Mouse (Mus musculus): Measurements from ENCODE around the gene Smim24. TPM values are rescaled to one million over a fixed set of nuclear protein-coding genes. Genes with fewer than 3 reads are reported as not detected.

Gene Smim24
- total and polyA plus RNA-seq, 2 experiments from 2014 or later, result 1.1 to 1.5 TPM

- Histone ChIP-seq H3K9me3 (ENCODE audit: low read length) (no peaks in the 10 kb centered on the region), H3K4me2 (ENCODE audit: low read depth, low read length, poor library complexity, severe bottlenecking) (no peak overlapping the region), H3K36me3 (ENCODE audit: insufficient read depth, low read length) (no peaks in the 10 kb centered on the region), H3K27ac (ENCODE audit: low read depth, low read length) (peak overlapping the region; percentile 26; the same call in 1 of the 2 replicates), H3K4me3 (ENCODE audit: low read depth, low read length) (no peak overlapping the region), H3K27me3 (ENCODE audit: insufficient read depth, low read length) (no peaks in the 10 kb centered on the region), H3K4me1 (ENCODE audit: insufficient read depth, low read length) (peaks cover 13% of the 10 kb centered on the region; the same call in 1 of the 2 replicates), H3K9ac (replicated peaks; ENCODE audit: low read length, poor library complexity, severe bottlenecking) (no peak overlapping the region)
- no peak for ATAC-seq (ENCODE audit: low FRiP score)
- WGBS, result 60% methylated on average over 15 of the region's 15 CpGs
- no peak for TF ChIP-seq CTCF (IDR thresholded peaks at IDR 0.05)
- DNase-seq (ENCODE audit: low spot score), result no peak
These were observed 41.8 kb downstream of the Smim24 start for GRCm38 (mm10) chr10:81434361-81435263.

DNA sequence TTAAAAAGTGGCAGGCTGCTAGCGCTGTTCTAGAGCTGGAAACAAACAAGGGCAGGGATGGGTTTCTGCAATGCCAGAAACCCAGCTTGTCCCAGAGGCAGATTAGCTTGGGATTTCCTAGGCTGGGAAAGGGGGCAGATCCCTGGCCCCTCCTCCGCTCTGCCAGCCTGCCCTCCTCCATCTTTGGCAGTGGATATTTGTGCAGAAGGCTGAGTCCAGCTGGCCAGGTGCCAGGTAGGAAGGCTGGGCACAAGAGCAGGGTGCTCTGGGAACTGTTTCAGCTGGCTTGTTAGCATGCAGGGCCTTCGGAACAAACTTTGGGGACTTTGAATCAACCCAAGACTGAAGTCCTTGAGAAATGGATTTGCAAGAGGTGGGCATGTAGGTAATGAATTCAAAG is 42.6 kb downstream of the Smim24 start:
- Histone ChIP-seq H3K4me3 (ENCODE audit: low read depth, low read length) (no peak overlapping the region), H3K36me3 (ENCODE audit: insufficient read depth, low read length) (no peaks in the 10 kb centered on the region), H3K27me3 (ENCODE audit: insufficient read depth, low read length) (no peaks in the 10 kb centered on the region), H3K27ac (ENCODE audit: low read depth, low read length) (peak overlapping the region; percentile 26; the same call in 1 of the 2 replicates), H3K4me1 (ENCODE audit: insufficient read depth, low read length) (peaks cover 11% of the 10 kb centered on the region; the same call in 1 of the 2 replicates), H3K4me2 (ENCODE audit: low read depth, low read length, poor library complexity, severe bottlenecking) (no peak overlapping the region), H3K9me3 (ENCODE audit: low read length) (no peaks in the 10 kb centered on the region), H3K9ac (replicated peaks; ENCODE audit: low read length, poor library complexity, severe bottlenecking) (no peak overlapping the region)
- no peak for TF ChIP-seq CTCF (IDR thresholded peaks at IDR 0.05)
- ATAC-seq (ENCODE audit: low FRiP score) (no peak), DNase-seq (ENCODE audit: low spot score) (peak; percentile 88)
- WGBS, result 57% methylated on average over 3 of the region's 3 CpGs

DNA sequence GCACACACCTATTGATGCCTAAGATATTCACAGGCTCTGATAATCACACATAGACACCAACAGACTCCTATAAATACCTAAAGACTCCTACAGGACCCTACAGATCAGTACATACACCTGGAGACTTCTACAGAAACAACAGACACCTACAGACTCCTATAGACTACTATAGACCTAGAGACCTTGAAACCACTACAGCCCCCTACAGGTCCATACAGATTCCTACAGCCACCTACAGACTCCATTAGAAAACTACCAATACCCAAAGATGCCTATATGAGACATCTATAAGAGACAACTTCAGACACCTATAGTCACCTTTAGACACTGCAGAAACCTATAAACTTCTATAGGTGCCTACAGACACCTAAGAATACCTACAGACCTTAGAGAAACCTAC is 48.2 kb downstream of the Smim24 start:
- Histone ChIP-seq H3K4me3 (ENCODE audit: low read depth, low read length) (no peak overlapping the region), H3K4me2 (ENCODE audit: low read depth, low read length, poor library complexity, severe bottlenecking) (no peak overlapping the region), H3K27me3 (ENCODE audit: insufficient read depth, low read length) (no peaks in the 10 kb centered on the region; the same call in 1 of the 2 replicates), H3K9ac (replicated peaks; ENCODE audit: low read length, poor library complexity, severe bottlenecking) (no peak overlapping the region), H3K9me3 (ENCODE audit: low read length) (no peaks in the 10 kb centered on the region), H3K4me1 (ENCODE audit: insufficient read depth, low read length) (no peaks in the 10 kb centered on the region), H3K27ac (ENCODE audit: low read depth, low read length) (no peak overlapping the region), H3K36me3 (ENCODE audit: insufficient read depth, low read length) (no peaks in the 10 kb centered on the region)
- DNase-seq (ENCODE audit: low spot score) (no peak), ATAC-seq (ENCODE audit: low FRiP score) (no peak)
- TF ChIP-seq CTCF (IDR thresholded peaks at IDR 0.05), result peak; percentile 51

Small RNA genes within 50 kb of the gene (microRNA-seq; reads per million reads assigned to microRNA genes)
- gene Mir1191b (ENCODE audit: borderline number of aligned reads) (2.0 reads per million), gene Mir6913 (ENCODE audit: borderline number of aligned reads) (not detected)

Other genes with a start within 250 kb of the Smim24 start
Only the 30 nearest of the 34 such genes appear.
- gene Dapk3, start 210.0 kb upstream of the Smim24 start, total RNA-seq (2014; rRNA removed), result 56.7 and 88.8 TPM in 2 replicates
- gene Dapk3, start 210.0 kb upstream of the Smim24 start, polyA plus RNA-seq (2015; fragmentation: Nextera tagmentation; extraction: Ambion mirVana), result 59.1 and 60.9 TPM in 2 replicates
- gene 4930442H23Rik, start 209.2 kb upstream of the Smim24 start, total RNA-seq (2014; rRNA removed), result not detected in 2 replicates
- not detected in 2 replicates for gene 4930442H23Rik, start 209.2 kb upstream of the Smim24 start, polyA plus RNA-seq (2015; fragmentation: Nextera tagmentation; extraction: Ambion mirVana)
- gene Nmrk2, start 191.0 kb upstream of the Smim24 start, total RNA-seq (2014; rRNA removed), result not detected in 2 replicates
- 0.14 TPM in 1 of 2 replicates, not detected in the other for gene Nmrk2, start 191.0 kb upstream of the Smim24 start, polyA plus RNA-seq (2015; fragmentation: Nextera tagmentation; extraction: Ambion mirVana)
- gene Atcay, start 162.2 kb upstream of the Smim24 start, total RNA-seq (2014; rRNA removed), result 195 and 200 TPM in 2 replicates
- 91.4 and 94.1 TPM in 2 replicates for gene Atcay, start 162.2 kb upstream of the Smim24 start, polyA plus RNA-seq (2015; fragmentation: Nextera tagmentation; extraction: Ambion mirVana)
- gene Zfr2, start 159.9 kb upstream of the Smim24 start, total RNA-seq (2014; rRNA removed), result 61.3 and 70.2 TPM in 2 replicates
- 24.9 and 25.3 TPM in 2 replicates for gene Zfr2, start 159.9 kb upstream of the Smim24 start, polyA plus RNA-seq (2015; fragmentation: Nextera tagmentation; extraction: Ambion mirVana)
- gene Matk, start 140.1 kb upstream of the Smim24 start, total RNA-seq (2014; rRNA removed), result 110 and 114 TPM in 2 replicates
- gene Matk, start 140.1 kb upstream of the Smim24 start, polyA plus RNA-seq (2015; fragmentation: Nextera tagmentation; extraction: Ambion mirVana), result 96.9 and 108 TPM in 2 replicates
- 145 and 164 TPM in 2 replicates for gene Mrpl54, start 126.1 kb upstream of the Smim24 start, total RNA-seq (2014; rRNA removed)
- 162 and 179 TPM in 2 replicates for gene Mrpl54, start 126.1 kb upstream of the Smim24 start, polyA plus RNA-seq (2015; fragmentation: Nextera tagmentation; extraction: Ambion mirVana)
- 45.0 and 64.8 TPM in 2 replicates for gene Apba3, start 126.1 kb upstream of the Smim24 start, total RNA-seq (2014; rRNA removed)
- gene Apba3, start 126.1 kb upstream of the Smim24 start, polyA plus RNA-seq (2015; fragmentation: Nextera tagmentation; extraction: Ambion mirVana), result 25.0 and 25.2 TPM in 2 replicates
- 6.5 and 9.2 TPM in 2 replicates for gene Tjp3, start 101.5 kb upstream of the Smim24 start, total RNA-seq (2014; rRNA removed)
- gene Tjp3, start 101.5 kb upstream of the Smim24 start, polyA plus RNA-seq (2015; fragmentation: Nextera tagmentation; extraction: Ambion mirVana), result 5.1 and 6.3 TPM in 2 replicates
- 248 and 256 TPM in 2 replicates for gene Pip5k1c, start 100.1 kb upstream of the Smim24 start, total RNA-seq (2014; rRNA removed)
- gene Pip5k1c, start 100.1 kb upstream of the Smim24 start, polyA plus RNA-seq (2015; fragmentation: Nextera tagmentation; extraction: Ambion mirVana), result 125 and 129 TPM in 2 replicates
- gene Cactin, start 71.9 kb upstream of the Smim24 start, total RNA-seq (2014; rRNA removed), result 19.5 and 22.7 TPM in 2 replicates
- 18.4 and 20.2 TPM in 2 replicates for gene Cactin, start 71.9 kb upstream of the Smim24 start, polyA plus RNA-seq (2015; fragmentation: Nextera tagmentation; extraction: Ambion mirVana)
- gene Tbxa2r, start 64.3 kb upstream of the Smim24 start, total RNA-seq (2014; rRNA removed), result 4.3 and 7.0 TPM in 2 replicates
- 3.8 and 4.7 TPM in 2 replicates for gene Tbxa2r, start 64.3 kb upstream of the Smim24 start, polyA plus RNA-seq (2015; fragmentation: Nextera tagmentation; extraction: Ambion mirVana)
- gene Gipc3, start 49.8 kb upstream of the Smim24 start, total RNA-seq (2014; rRNA removed), result 0.09 and 0.16 TPM in 2 replicates
- not detected in 2 replicates for gene Gipc3, start 49.8 kb upstream of the Smim24 start, polyA plus RNA-seq (2015; fragmentation: Nextera tagmentation; extraction: Ambion mirVana)
- 9.6 and 12.6 TPM in 2 replicates for gene Hmg20b, start 42.6 kb upstream of the Smim24 start, total RNA-seq (2014; rRNA removed)
- gene Hmg20b, start 42.6 kb upstream of the Smim24 start, polyA plus RNA-seq (2015; fragmentation: Nextera tagmentation; extraction: Ambion mirVana), result 23.4 and 24.5 TPM in 2 replicates
- 31.9 and 40.6 TPM in 2 replicates for gene Mfsd12, start 35.6 kb upstream of the Smim24 start, total RNA-seq (2014; rRNA removed)
- 13.6 and 15.4 TPM in 2 replicates for gene Mfsd12, start 35.6 kb upstream of the Smim24 start, polyA plus RNA-seq (2015; fragmentation: Nextera tagmentation; extraction: Ambion mirVana)
- 1.4 TPM in 1 of 2 replicates, not detected in the other for gene 4930404N11Rik, start 27.2 kb upstream of the Smim24 start, total RNA-seq (2014; rRNA removed)
- 0.47 and 0.54 TPM in 2 replicates for gene 4930404N11Rik, start 27.2 kb upstream of the Smim24 start, polyA plus RNA-seq (2015; fragmentation: Nextera tagmentation; extraction: Ambion mirVana)
- 92.6 and 98.3 TPM in 2 replicates for gene Fzr1, start 14.5 kb upstream of the Smim24 start, total RNA-seq (2014; rRNA removed)
- 147 and 149 TPM in 2 replicates for gene Fzr1, start 14.5 kb upstream of the Smim24 start, polyA plus RNA-seq (2015; fragmentation: Nextera tagmentation; extraction: Ambion mirVana)
- gene Dohh, start 8.6 kb upstream of the Smim24 start, total RNA-seq (2014; rRNA removed), result 120 and 132 TPM in 2 replicates
- 95.8 and 115 TPM in 2 replicates for gene Dohh, start 8.6 kb upstream of the Smim24 start, polyA plus RNA-seq (2015; fragmentation: Nextera tagmentation; extraction: Ambion mirVana)
- gene Gm48551, start 8.6 kb upstream of the Smim24 start, total RNA-seq (2014; rRNA removed), result 0.88 and 2.7 TPM in 2 replicates
- 5.8 and 10.2 TPM in 2 replicates for gene Gm48551, start 8.6 kb upstream of the Smim24 start, polyA plus RNA-seq (2015; fragmentation: Nextera tagmentation; extraction: Ambion mirVana)
- gene Gm48552, start 4.0 kb upstream of the Smim24 start, total RNA-seq (2014; rRNA removed), result 6.6 TPM in 1 of 2 replicates, not detected in the other
- gene Gm48552, start 4.0 kb upstream of the Smim24 start, polyA plus RNA-seq (2015; fragmentation: Nextera tagmentation; extraction: Ambion mirVana), result 1.6 and 3.9 TPM in 2 replicates
- gene Nfic, start 62.6 kb downstream of the Smim24 start, total RNA-seq (2014; rRNA removed), result 16.2 and 17.4 TPM in 2 replicates
- gene Nfic, start 62.6 kb downstream of the Smim24 start, polyA plus RNA-seq (2015; fragmentation: Nextera tagmentation; extraction: Ambion mirVana), result 19.1 and 21.3 TPM in 2 replicates
- 142 and 206 TPM in 2 replicates for gene Celf5, start 89.7 kb downstream of the Smim24 start, total RNA-seq (2014; rRNA removed)
- gene Celf5, start 89.7 kb downstream of the Smim24 start, polyA plus RNA-seq (2015; fragmentation: Nextera tagmentation; extraction: Ambion mirVana), result 61.5 and 74.0 TPM in 2 replicates
- 83.0 and 93.1 TPM in 2 replicates for gene Ncln, start 103.3 kb downstream of the Smim24 start, total RNA-seq (2014; rRNA removed)
- gene Ncln, start 103.3 kb downstream of the Smim24 start, polyA plus RNA-seq (2015; fragmentation: Nextera tagmentation; extraction: Ambion mirVana), result 58.1 and 63.3 TPM in 2 replicates
- gene S1pr4, start 107.1 kb downstream of the Smim24 start, total RNA-seq (2014; rRNA removed), result 0.09 and 0.16 TPM in 2 replicates
- 0.40 and 0.41 TPM in 2 replicates for gene S1pr4, start 107.1 kb downstream of the Smim24 start, polyA plus RNA-seq (2015; fragmentation: Nextera tagmentation; extraction: Ambion mirVana)
- 0.94 and 2.1 TPM in 2 replicates for gene Gna15, start 131.2 kb downstream of the Smim24 start, total RNA-seq (2014; rRNA removed)
- 1.1 and 1.2 TPM in 2 replicates for gene Gna15, start 131.2 kb downstream of the Smim24 start, polyA plus RNA-seq (2015; fragmentation: Nextera tagmentation; extraction: Ambion mirVana)
- 108 and 130 TPM in 2 replicates for gene Gna11, start 152.1 kb downstream of the Smim24 start, total RNA-seq (2014; rRNA removed)
- gene Gna11, start 152.1 kb downstream of the Smim24 start, polyA plus RNA-seq (2015; fragmentation: Nextera tagmentation; extraction: Ambion mirVana), result 107 and 108 TPM in 2 replicates
- 539 and 662 TPM in 2 replicates for gene Aes, start 166.4 kb downstream of the Smim24 start, total RNA-seq (2014; rRNA removed)
- 805 and 854 TPM in 2 replicates for gene Aes, start 166.4 kb downstream of the Smim24 start, polyA plus RNA-seq (2015; fragmentation: Nextera tagmentation; extraction: Ambion mirVana)
- gene Tle2, start 181.5 kb downstream of the Smim24 start, total RNA-seq (2014; rRNA removed), result 31.2 and 35.6 TPM in 2 replicates
- 56.8 and 57.3 TPM in 2 replicates for gene Tle2, start 181.5 kb downstream of the Smim24 start, polyA plus RNA-seq (2015; fragmentation: Nextera tagmentation; extraction: Ambion mirVana)
- gene Tle6, start 208.0 kb downstream of the Smim24 start, total RNA-seq (2014; rRNA removed), result 8.4 and 13.3 TPM in 2 replicates
- gene Tle6, start 208.0 kb downstream of the Smim24 start, polyA plus RNA-seq (2015; fragmentation: Nextera tagmentation; extraction: Ambion mirVana), result 4.7 and 7.5 TPM in 2 replicates
- gene BC025920, start 213.2 kb downstream of the Smim24 start, total RNA-seq (2014; rRNA removed), result 1.2 and 2.6 TPM in 2 replicates
- gene BC025920, start 213.2 kb downstream of the Smim24 start, polyA plus RNA-seq (2015; fragmentation: Nextera tagmentation; extraction: Ambion mirVana), result 0.80 and 1.6 TPM in 2 replicates